Mouse (Mus musculus) myocyte (in vitro differentiated cells): ENCODE measurements at regions not wholly inside any gene's neighbourhood (a gene's known extent, or its start where the extent isn't known, plus 50 kb on each side); places are given as distances from the start of the nearest gene placed in this dataset.

Experiments used
- H3K27me3 ChIP-seq: one replicate; pipeline ENCODE4 v1.6.1; 2011; ENCODE audit not compliant: control insufficient read depth, insufficient read depth, insufficient read length
- H3K36me3 ChIP-seq: one replicate; pipeline ENCODE4 v1.6.1; 2011; ENCODE audit not compliant: control insufficient read depth, insufficient read depth
- H3K4me2 ChIP-seq: one replicate; pipeline ENCODE4 v1.6.1; 2011; ENCODE audit warnings: low read depth, control low read depth
- H3K4me3 ChIP-seq: one replicate; pipeline ENCODE4 v1.5.1; 2011; ENCODE audit warnings: mild to moderate bottlenecking, control low read depth, moderate library complexity
- H3K79me2 ChIP-seq: one replicate; pipeline ENCODE4 v1.6.1; 2011; ENCODE audit not compliant: control insufficient read depth, insufficient read depth
- H3ac ChIP-seq: one replicate; pipeline ENCODE4 v1.6.1; 2011; ENCODE audit not compliant: control insufficient read depth, insufficient read length
- CEBPB ChIP-seq: IDR thresholded peaks from 2 replicates; pipeline ENCODE4 v1.6.1; 2011; ENCODE audit warnings: mild to moderate bottlenecking, moderate library complexity; ENCODE audit not compliant: poor library complexity, insufficient read depth, severe bottlenecking
- E2F4 ChIP-seq: IDR thresholded peaks from one replicate; pipeline ENCODE4 v1.6.1; 2011; ENCODE audit warnings: mild to moderate bottlenecking, control low read depth, moderate library complexity; ENCODE audit not compliant: insufficient read depth
- MAX ChIP-seq: IDR thresholded peaks from one replicate; pipeline ENCODE4 v1.6.1; 2011; ENCODE audit warnings: low read depth, mild to moderate bottlenecking, control low read depth
- MYOD1 ChIP-seq, 3 experiments: IDR thresholded peaks; one replicate each; pipeline ENCODE4 v1.6.1; 2011; ENCODE audit warnings: control low read depth in 2 of 3, low read depth in 2 of 3, mild to moderate bottlenecking in 2 of 3, moderate library complexity in 1 of 3; ENCODE audit not compliant: insufficient read length in 2 of 3, control insufficient read depth in 1 of 3
- MYOG ChIP-seq, 3 experiments: IDR thresholded peaks; one replicate each; pipeline ENCODE4 v1.6.1; 2011; ENCODE audit warnings: control low read depth in 2 of 3, low read depth in 2 of 3, mild to moderate bottlenecking in 2 of 3; ENCODE audit not compliant: insufficient read length in 2 of 3, control insufficient read depth in 1 of 3, insufficient read depth in 1 of 3
- POLR2A ChIP-seq: IDR thresholded peaks from one replicate; pipeline ENCODE4 v1.6.1; 2011; ENCODE audit warnings: low read depth, mild to moderate bottlenecking, control low read depth, moderate library complexity; ENCODE audit not compliant: insufficient read length
- POLR2AphosphoS2 ChIP-seq: IDR thresholded peaks from one replicate; pipeline ENCODE4 v1.6.1; 2011; ENCODE audit warnings: low read depth, control low read depth; ENCODE audit not compliant: insufficient read length
- REST ChIP-seq: IDR thresholded peaks from one replicate; pipeline ENCODE4 v1.6.1; 2011; ENCODE audit warnings: mild to moderate bottlenecking, control low read depth, moderate library complexity; ENCODE audit not compliant: insufficient read depth, insufficient read length
- SRF ChIP-seq: IDR thresholded peaks from one replicate; pipeline ENCODE4 v1.6.1; 2011; ENCODE audit warnings: low read depth; ENCODE audit not compliant: control insufficient read depth, insufficient read length
- TCF12 ChIP-seq: IDR thresholded peaks from one replicate; pipeline ENCODE4 v1.6.1; 2011; ENCODE audit warnings: mild to moderate bottlenecking, control low read depth; ENCODE audit not compliant: poor library complexity, insufficient read depth, severe bottlenecking
- TCF3 ChIP-seq: IDR thresholded peaks from one replicate; pipeline ENCODE4 v1.6.1; 2011; ENCODE audit warnings: low read depth, control low read depth; ENCODE audit not compliant: insufficient read length
- USF1 ChIP-seq: IDR thresholded peaks from one replicate; pipeline ENCODE4 v1.6.1; 2011; ENCODE audit warnings: low read depth, mild to moderate bottlenecking, control low read depth, moderate library complexity

- H3K27me3 ChIP-seq, result no peaks in the 10 kb centered on the region
Observed at GRCm38 (mm10) chr10:111094405-111094804, 70.1 kb upstream of the Osbpl8 start.

GRCm38 (mm10) chr10:111089382-111089781 lies 75.2 kb upstream of the Osbpl8 start:
- H3K36me3 ChIP-seq, result no peaks in the 10 kb centered on the region
- no peak overlapping the region for H3K4me3 ChIP-seq

More at GRCm38 (mm10) chr10:111094405-111094804, 70.1 kb upstream of the Osbpl8 start:
- Histone ChIP-seq H3K4me3 (no peak overlapping the region), H3K36me3 (no peaks in the 10 kb centered on the region), H3K79me2 (no peaks in the 10 kb centered on the region), H3ac (no peak overlapping the region), H3K4me2 (no peak overlapping the region)
- TF ChIP-seq REST (no peak), MYOG (IDR thresholded peaks at IDR 0.05; ENCODE audit: control insufficient read depth in 1 of 3, insufficient read depth in 1 of 3, insufficient read length in 2 of 3, low read depth in 2 of 3) (no peak)

DNA sequence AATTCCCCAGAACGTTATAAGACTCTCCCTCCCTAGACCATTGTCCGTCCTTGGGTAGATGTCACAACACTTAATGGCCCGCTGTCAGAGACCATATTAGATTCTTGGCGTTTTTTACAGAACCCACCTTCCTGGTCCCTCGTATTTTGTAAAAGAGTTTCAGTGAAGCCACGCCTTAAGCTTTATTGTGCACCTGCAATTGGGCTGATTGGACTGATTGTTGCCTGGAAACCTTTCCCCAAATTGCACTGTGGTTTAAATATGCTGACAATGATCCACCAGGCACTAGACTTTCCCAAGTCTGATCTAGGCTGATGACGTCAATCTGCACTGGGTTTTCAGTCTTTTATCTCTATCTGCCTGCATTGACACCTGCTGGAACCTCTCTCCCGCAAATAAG lies 75.6 kb upstream of the Zdhhc17 start:
- H3K4me3 ChIP-seq, result no peak overlapping the region
- no peak for TF ChIP-seq TCF3
- no peak for TF ChIP-seq MAX
- TF ChIP-seq SRF, result no peak
- no peak for TF ChIP-seq MYOD1 (IDR thresholded peaks at IDR 0.05; ENCODE audit: control insufficient read depth in 1 of 3, insufficient read length in 2 of 3, low read depth in 2 of 3)
- TF ChIP-seq CEBPB, result no peak
- no peak for TF ChIP-seq REST
- no peak for TF ChIP-seq E2F4
- no peak for TF ChIP-seq USF1
- no peak for TF ChIP-seq POLR2AphosphoS2
- no peak for TF ChIP-seq TCF12
- TF ChIP-seq MYOG (IDR thresholded peaks at IDR 0.05; ENCODE audit: control insufficient read depth in 1 of 3, insufficient read depth in 1 of 3, insufficient read length in 2 of 3, low read depth in 2 of 3), result no peak
- no peak for TF ChIP-seq POLR2A

More at GRCm38 (mm10) chr10:111089382-111089781, 75.2 kb upstream of the Osbpl8 start:
- H3K4me2 ChIP-seq, result no peak overlapping the region
- H3K79me2 ChIP-seq, result no peaks in the 10 kb centered on the region
- no peaks in the 10 kb centered on the region for H3K27me3 ChIP-seq
- TF ChIP-seq TCF3 (no peak), REST (no peak), MYOD1 (IDR thresholded peaks at IDR 0.05; ENCODE audit: control insufficient read depth in 1 of 3, insufficient read length in 2 of 3, low read depth in 2 of 3) (no peak)
- no peak overlapping the region for H3ac ChIP-seq

GRCm38 (mm10) chr10:111084267-111084780 lies 74.4 kb upstream of the Zdhhc17 start:
- TF ChIP-seq MAX (no peak), USF1 (no peak), POLR2A (no peak), TCF3 (no peak), CEBPB (no peak), REST (no peak), MYOD1 (IDR thresholded peaks at IDR 0.05; ENCODE audit: control insufficient read depth in 1 of 3, insufficient read length in 2 of 3, low read depth in 2 of 3) (no peak), MYOG (IDR thresholded peaks at IDR 0.05; ENCODE audit: control insufficient read depth in 1 of 3, insufficient read depth in 1 of 3, insufficient read length in 2 of 3, low read depth in 2 of 3) (no peak), TCF12 (no peak), SRF (no peak), E2F4 (no peak), POLR2AphosphoS2 (no peak)
- no peaks in the 10 kb centered on the region for H3K27me3 ChIP-seq
- no peaks in the 10 kb centered on the region for H3K36me3 ChIP-seq
- no peak overlapping the region for H3K4me3 ChIP-seq
- H3K79me2 ChIP-seq, result no peaks in the 10 kb centered on the region
- no peak overlapping the region for H3K4me2 ChIP-seq
- H3ac ChIP-seq, result no peak overlapping the region

More for the DNA sequence above, 75.6 kb upstream of the Zdhhc17 start:
- Histone ChIP-seq H3K79me2 (no peaks in the 10 kb centered on the region), H3K27me3 (no peaks in the 10 kb centered on the region), H3K4me2 (no peak overlapping the region), H3ac (no peak overlapping the region), H3K36me3 (no peaks in the 10 kb centered on the region)

DNA sequence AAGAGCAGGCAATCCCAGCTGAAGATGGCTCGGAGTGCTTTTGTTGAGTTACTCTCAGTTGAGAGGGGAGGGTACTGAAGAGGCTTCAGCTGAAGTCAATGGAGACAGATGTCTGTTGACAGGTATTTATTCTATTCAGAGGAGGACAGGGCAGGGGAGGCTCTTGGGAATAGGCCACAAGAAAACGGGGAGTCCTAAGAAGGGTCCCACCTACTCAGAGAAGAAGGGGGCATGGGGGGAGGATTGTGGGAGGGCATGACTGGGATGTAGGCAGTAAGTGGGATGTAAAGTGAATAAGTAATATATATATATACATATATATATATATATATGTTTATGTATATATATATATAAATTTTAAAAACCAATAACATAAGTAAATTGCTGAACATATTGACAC lies 73.9 kb upstream of the Zdhhc17 start:
- TF ChIP-seq POLR2A (no peak), MYOG (IDR thresholded peaks at IDR 0.05; ENCODE audit: control insufficient read depth in 1 of 3, insufficient read depth in 1 of 3, insufficient read length in 2 of 3, low read depth in 2 of 3) (no peak), POLR2AphosphoS2 (no peak), REST (no peak), TCF12 (no peak), E2F4 (no peak), TCF3 (no peak), CEBPB (no peak), USF1 (no peak)
- Histone ChIP-seq H3K4me3 (no peak overlapping the region), H3K79me2 (no peaks in the 10 kb centered on the region), H3K36me3 (no peaks in the 10 kb centered on the region), H3K4me2 (no peak overlapping the region), H3ac (no peak overlapping the region), H3K27me3 (no peaks in the 10 kb centered on the region)
